Mouse (Mus musculus): ENCODE data around the gene Rpl36a. TPM values are rescaled to one million over a fixed set of nuclear protein-coding genes. Genes with fewer than 3 reads are reported as not detected.

Gene Rpl36a
- total RNA-seq, 2 experiments from 2014 or later: 195 to 198 TPM

Other genes with a start within 250 kb of the Rpl36a start
- 10 to 100 TPM in 1 of 2 experiments, 1 to 10 TPM in 1; 5.6 to 15.6 TPM for gene Drp2, start 181.1 kb upstream of the Rpl36a start, total RNA-seq (2021)
- gene Taf7l, start 109.2 kb upstream of the Rpl36a start, total RNA-seq (2021): not detected
- gene Timm8a1, start 43.8 kb upstream of the Rpl36a start, total RNA-seq (2021): 10 to 100 TPM; 14.6 to 19.1 TPM
- under 1 TPM; 0.27 to 0.62 TPM for gene Btk, start 2.1 kb upstream of the Rpl36a start, total RNA-seq (2021)
- gene Gla, start 15.5 kb downstream of the Rpl36a start, total RNA-seq (2021): 1 to 10 TPM; 1.8 TPM
- 10 to 100 TPM; 49.6 to 52.6 TPM for gene Hnrnph2, start 15.5 kb downstream of the Rpl36a start, total RNA-seq (2021)
- gene Armcx4, start 100.9 kb downstream of the Rpl36a start, total RNA-seq (2021): 10 to 100 TPM; 13.2 to 20.1 TPM
- gene Armcx1, start 132.3 kb downstream of the Rpl36a start, total RNA-seq (2021): 1 to 10 TPM; 5.6 to 6.6 TPM
- 1 to 10 TPM; 4.7 to 5.8 TPM for gene Armcx6, start 165.8 kb downstream of the Rpl36a start, total RNA-seq (2021)
- 10 to 100 TPM; 33.3 to 42.6 TPM for gene Armcx3, start 170.9 kb downstream of the Rpl36a start, total RNA-seq (2021)
- gene Armcx2, start 223.6 kb downstream of the Rpl36a start, total RNA-seq (2021): 10 to 100 TPM; 12.9 to 18.6 TPM